Mouse (Mus musculus): ENCODE data around the gene Daam1. TPM values are rescaled to one million over a fixed set of nuclear protein-coding genes. Genes with fewer than 3 reads are reported as not detected.
A peak's percentile ranks its signal among the peaks of the same experiment; 100 is the strongest.

Daam1 gene
- polyA plus RNA-seq, 1 experiment from 2014 or later = 11.6 TPM

DNA sequence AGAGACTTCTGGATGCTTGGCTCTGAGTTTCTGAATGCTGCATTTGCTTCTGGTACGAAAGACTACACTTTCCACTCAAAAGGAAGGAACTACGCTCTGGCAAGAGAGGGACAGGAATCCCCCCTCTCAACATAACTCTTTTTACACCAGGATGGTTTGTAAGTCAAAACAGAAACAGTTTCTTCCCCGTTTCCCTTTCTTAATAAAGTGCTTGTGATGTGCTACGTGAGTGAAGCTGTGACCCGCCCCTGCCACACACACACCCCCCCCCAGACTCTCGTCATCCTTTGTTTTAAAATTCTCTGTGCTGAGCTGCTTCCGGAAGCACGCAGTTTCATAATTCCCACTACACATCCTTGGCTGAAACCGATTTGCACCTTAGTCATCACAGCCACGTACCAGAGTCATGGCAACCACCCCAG lies 183.5 kb downstream of the Daam1 start:
- Histone ChIP-seq H3K27ac (no peak overlapping the region), H3K36me3 (no peaks in the 10 kb centered on the region)
- WGBS = 79% methylated on average over 10 of the region's 10 CpGs

DNA sequence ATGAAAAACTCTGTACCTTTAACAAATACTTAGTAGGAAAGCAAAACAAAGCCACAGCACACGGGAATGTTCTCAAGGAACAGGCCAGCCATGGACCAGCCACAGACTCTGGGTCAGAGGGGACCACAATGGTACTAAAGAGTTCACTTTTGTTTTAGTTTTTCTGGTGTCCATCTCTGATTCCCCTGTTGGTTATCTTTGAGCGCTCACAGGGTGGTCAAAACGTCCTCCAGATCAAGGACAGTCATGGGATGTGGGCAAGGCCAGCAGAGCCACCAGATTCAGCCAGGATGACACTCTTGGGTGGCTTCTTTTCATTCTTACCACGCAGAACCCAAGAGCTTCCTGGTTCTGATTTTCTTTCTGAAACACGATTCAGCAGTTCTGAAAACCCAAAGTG lies 184.4 kb downstream of the Daam1 start:
- no peak for DNase-seq (ENCODE audit: low spot score)
- no peaks in the 10 kb centered on the region for H3K9me3 ChIP-seq

More for the DNA sequence above, 183.5 kb downstream of the Daam1 start:
- H3K9me3 ChIP-seq = no peaks in the 10 kb centered on the region
- no peaks in the 10 kb centered on the region for H3K4me1 ChIP-seq (replicated peaks)
- DNase-seq (ENCODE audit: low spot score) = no peak
- H3K4me3 ChIP-seq = no peak overlapping the region
- no peaks in the 10 kb centered on the region for H3K27me3 ChIP-seq (ENCODE audit: insufficient read depth, poor library complexity, severe bottlenecking)

DNA sequence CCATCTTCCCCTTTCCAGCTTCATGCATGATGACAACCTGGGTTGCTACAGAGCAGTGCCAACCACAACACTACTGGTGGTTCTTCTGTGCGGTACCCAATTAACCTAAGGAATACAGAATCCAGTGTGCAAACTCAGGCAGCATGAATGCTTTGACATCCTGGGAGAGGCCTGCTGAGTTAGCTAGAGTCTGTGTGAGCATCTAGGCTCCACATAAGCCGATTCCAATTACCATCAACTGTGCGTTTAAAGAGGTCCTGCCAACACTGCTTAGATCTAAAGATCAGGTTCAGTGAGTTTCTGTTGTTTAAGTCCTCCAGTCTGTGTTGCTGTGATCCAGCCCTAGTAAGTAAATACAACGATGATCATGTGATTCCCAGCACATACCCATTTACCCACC lies 189.4 kb downstream of the Daam1 start:
- no peaks in the 10 kb centered on the region for H3K27me3 ChIP-seq (ENCODE audit: insufficient read depth, poor library complexity, severe bottlenecking)
- 94% methylated on average over 4 of the region's 4 CpGs for WGBS
- no peak for DNase-seq (ENCODE audit: low spot score)
- H3K4me1 ChIP-seq (replicated peaks) = peaks cover 7% of the 10 kb centered on the region
- H3K9me3 ChIP-seq = no peaks in the 10 kb centered on the region
- no peaks in the 10 kb centered on the region for H3K36me3 ChIP-seq
- H3K27ac ChIP-seq = no peak overlapping the region
- H3K4me3 ChIP-seq = no peak overlapping the region

More for the DNA sequence above, 184.4 kb downstream of the Daam1 start:
- Histone ChIP-seq H3K27me3 (ENCODE audit: insufficient read depth, poor library complexity, severe bottlenecking) (no peaks in the 10 kb centered on the region), H3K4me3 (no peak overlapping the region), H3K27ac (no peak overlapping the region), H3K36me3 (no peaks in the 10 kb centered on the region), H3K4me1 (replicated peaks) (no peaks in the 10 kb centered on the region)
- 72% methylated on average over 5 of the region's 5 CpGs for WGBS

DNA sequence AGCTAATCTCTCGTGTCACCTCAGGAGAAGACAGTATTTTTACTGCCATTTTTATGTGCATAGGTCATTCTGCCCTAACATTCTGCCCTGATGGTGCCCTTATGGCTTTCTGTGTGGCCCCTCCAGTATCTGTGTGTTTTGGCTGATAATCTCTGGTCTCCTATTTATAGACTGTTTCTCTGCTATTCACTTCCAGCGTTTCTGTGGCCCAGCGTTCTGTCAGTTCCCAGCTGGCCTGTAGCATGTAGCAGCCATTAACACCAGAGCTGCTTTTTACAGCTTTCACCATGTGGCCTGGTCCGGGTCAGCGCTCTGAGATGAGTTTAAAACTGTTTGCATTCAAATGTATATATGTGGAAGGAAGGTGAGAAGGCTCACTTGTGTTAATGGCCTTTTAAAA lies 190.7 kb downstream of the Daam1 start:
- Histone ChIP-seq H3K4me1 (replicated peaks) (peaks cover 12% of the 10 kb centered on the region), H3K4me3 (no peak overlapping the region), H3K36me3 (no peaks in the 10 kb centered on the region), H3K27me3 (ENCODE audit: insufficient read depth, poor library complexity, severe bottlenecking) (no peaks in the 10 kb centered on the region), H3K27ac (no peak overlapping the region), H3K9me3 (no peaks in the 10 kb centered on the region)
- no peak for DNase-seq (ENCODE audit: low spot score)
- 80% methylated on average over 5 of the region's 5 CpGs for WGBS

DNA sequence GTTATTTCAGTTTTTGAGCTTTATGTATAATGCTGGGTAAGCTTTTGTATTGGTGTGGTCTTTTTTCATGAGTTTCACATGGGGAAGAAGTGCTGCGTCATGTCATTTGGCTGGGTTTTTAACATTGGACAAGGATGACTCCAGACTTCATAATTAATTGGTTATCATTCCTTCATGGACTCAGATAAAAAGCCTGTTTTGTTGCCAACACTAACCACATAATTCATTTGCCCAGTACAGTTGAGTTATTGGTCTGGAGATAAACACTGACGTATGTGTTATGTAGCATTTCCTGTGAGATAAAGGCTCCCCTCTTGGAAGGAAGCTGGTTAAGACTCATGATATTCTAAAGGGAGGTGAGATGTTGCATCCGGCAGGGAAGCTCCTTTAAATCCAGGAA lies 191.9 kb downstream of the Daam1 start:
- H3K9me3 ChIP-seq = no peaks in the 10 kb centered on the region
- H3K4me3 ChIP-seq = no peak overlapping the region
- H3K27me3 ChIP-seq (ENCODE audit: insufficient read depth, poor library complexity, severe bottlenecking) = no peaks in the 10 kb centered on the region
- H3K27ac ChIP-seq = no peak overlapping the region
- no peak for DNase-seq (ENCODE audit: low spot score)
- WGBS = 95% methylated on average over 3 of the region's 3 CpGs
- H3K36me3 ChIP-seq = no peaks in the 10 kb centered on the region
- peaks cover 12% of the 10 kb centered on the region for H3K4me1 ChIP-seq (replicated peaks)

DNA sequence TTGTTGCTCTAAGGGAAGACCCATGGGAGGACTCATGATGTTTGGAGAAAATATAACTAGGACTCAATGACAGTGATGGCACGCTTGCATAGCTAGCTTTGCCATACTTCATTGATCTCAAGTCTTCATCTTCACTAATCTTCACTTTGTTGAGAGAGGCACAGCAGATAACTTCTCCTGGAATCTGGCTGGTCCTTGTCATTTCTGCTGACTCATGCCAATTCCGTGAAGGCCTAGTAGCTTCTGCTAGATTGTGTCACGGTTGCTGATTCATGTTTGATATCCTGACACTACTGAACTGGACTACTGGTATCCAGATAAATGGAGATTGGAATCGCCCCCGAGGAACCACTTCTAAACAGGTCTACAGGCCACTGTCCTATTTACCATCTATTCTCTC lies 192.7 kb downstream of the Daam1 start:
- no peak for DNase-seq (ENCODE audit: low spot score)
- H3K9me3 ChIP-seq = no peaks in the 10 kb centered on the region
- H3K4me3 ChIP-seq = no peak overlapping the region
- H3K27ac ChIP-seq = no peak overlapping the region
- H3K36me3 ChIP-seq = no peaks in the 10 kb centered on the region
- H3K4me1 ChIP-seq (replicated peaks) = peaks cover 12% of the 10 kb centered on the region
- H3K27me3 ChIP-seq (ENCODE audit: insufficient read depth, poor library complexity, severe bottlenecking) = no peaks in the 10 kb centered on the region
- WGBS = 93% methylated on average over 5 of the region's 5 CpGs

DNA sequence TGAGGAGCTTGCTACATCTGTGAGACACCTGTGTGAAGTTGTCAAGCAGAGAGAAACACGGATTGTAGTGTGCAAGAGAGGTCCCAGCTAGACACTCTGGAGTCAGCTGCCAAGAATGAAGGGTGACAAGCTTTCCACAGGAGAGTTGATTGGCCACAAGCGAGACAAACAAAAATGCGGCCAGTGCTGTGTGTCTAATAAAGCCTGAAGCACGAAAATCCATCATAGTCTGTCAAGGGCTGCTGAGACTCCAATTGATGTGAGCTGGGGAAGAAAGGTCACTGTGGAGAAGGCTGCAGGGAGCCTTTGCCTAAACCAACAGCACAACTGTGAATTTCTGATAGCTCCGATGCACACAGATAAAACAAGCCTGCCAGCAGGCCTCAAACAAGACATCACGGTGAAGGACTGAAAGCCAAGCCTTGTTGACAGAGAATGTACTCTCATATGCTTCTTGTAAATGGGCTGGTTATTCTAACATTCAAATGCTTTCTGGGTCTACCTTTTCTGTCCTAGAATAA lies 194.5 kb downstream of the Daam1 start:
- Histone ChIP-seq H3K4me3 (no peak overlapping the region), H3K36me3 (no peaks in the 10 kb centered on the region), H3K4me1 (replicated peaks) (peaks cover 12% of the 10 kb centered on the region), H3K9me3 (no peaks in the 10 kb centered on the region), H3K27me3 (ENCODE audit: insufficient read depth, poor library complexity, severe bottlenecking) (no peaks in the 10 kb centered on the region), H3K27ac (no peak overlapping the region)
- DNase-seq (ENCODE audit: low spot score) = peak; percentile 33
- 26% methylated on average over 6 of the region's 6 CpGs for WGBS

DNA sequence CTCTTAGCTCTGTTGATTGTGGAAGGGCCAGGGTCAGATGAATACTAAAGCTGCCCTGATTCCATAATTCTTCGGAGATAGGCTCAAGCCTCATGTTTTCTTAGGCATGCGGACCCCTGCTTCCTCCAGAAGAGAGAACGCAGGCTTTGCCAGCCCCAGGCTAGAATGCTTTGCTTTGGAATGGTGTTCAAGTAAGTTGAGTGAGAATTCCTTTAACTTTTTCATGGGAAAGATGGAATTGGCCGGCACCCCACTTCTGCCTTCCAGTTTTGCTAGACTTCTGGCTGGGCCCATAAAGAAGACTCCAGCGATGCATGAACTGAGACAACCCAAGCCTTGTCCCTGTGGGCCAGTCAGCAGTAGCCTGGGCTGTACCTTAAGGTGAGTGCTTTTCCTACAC lies 200.3 kb downstream of the Daam1 start:
- Histone ChIP-seq H3K9me3 (no peaks in the 10 kb centered on the region), H3K4me3 (no peak overlapping the region), H3K36me3 (no peaks in the 10 kb centered on the region), H3K4me1 (replicated peaks) (no peaks in the 10 kb centered on the region; the same call in 1 of the 2 replicates), H3K27me3 (ENCODE audit: insufficient read depth, poor library complexity, severe bottlenecking) (no peaks in the 10 kb centered on the region), H3K27ac (no peak overlapping the region)
- DNase-seq (ENCODE audit: low spot score) = no peak
- 89% methylated on average over 5 of the region's 5 CpGs for WGBS

DNA sequence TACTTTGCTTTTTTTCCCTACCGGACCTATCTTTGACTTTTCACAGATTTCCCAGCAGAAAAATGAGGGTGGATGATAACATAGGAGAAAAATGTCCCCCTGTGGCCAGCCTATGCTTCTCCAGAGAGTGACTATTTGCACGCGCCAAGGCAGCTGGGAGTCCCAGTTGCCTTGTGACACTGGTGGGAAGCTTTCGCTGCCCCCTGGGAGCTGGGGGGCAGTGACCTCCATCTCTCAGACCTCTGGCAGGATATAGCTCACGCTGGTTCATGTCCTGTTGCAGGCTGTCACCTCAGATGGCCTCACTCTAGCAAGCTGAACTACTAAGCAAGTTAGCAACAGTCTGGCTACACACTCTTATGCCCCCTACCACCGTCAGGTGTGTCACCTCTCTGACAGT lies 200.9 kb downstream of the Daam1 start:
- Histone ChIP-seq H3K4me3 (no peak overlapping the region), H3K4me1 (replicated peaks) (no peaks in the 10 kb centered on the region), H3K27me3 (ENCODE audit: insufficient read depth, poor library complexity, severe bottlenecking) (no peaks in the 10 kb centered on the region), H3K36me3 (no peaks in the 10 kb centered on the region), H3K9me3 (no peaks in the 10 kb centered on the region), H3K27ac (no peak overlapping the region)
- WGBS = 84% methylated on average over 6 of the region's 6 CpGs
- DNase-seq (ENCODE audit: low spot score) = no peak

DNA sequence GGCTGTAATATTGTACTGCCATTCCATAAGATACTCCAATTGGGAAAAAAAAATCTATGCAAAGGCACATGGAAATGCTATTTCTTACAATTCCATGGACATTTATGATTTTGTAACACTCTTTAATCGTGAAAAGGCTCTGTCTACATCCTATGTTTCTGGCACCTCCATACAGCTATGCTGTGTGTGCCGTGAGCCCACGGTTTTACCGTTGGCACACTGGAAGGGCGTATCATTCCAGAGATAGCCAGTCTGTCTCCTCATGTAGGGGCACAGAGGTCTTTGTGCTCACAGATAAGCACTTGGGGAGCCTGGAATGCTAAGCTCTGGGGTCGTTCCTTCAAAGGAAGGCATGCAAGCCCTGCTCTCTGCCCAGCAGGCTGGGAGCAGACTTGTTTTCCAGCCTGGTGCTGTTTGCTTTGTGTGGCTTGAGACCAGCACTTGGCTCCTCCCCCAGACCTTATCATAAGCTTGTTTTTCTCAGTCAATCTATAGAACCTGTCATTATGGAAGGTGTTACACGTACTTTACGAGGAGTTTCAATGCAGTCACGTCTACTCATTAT lies 205.3 kb downstream of the Daam1 start:
- no peaks in the 10 kb centered on the region for H3K36me3 ChIP-seq
- WGBS = 75% methylated on average over 9 of the region's 9 CpGs
- H3K9me3 ChIP-seq = no peaks in the 10 kb centered on the region

DNA sequence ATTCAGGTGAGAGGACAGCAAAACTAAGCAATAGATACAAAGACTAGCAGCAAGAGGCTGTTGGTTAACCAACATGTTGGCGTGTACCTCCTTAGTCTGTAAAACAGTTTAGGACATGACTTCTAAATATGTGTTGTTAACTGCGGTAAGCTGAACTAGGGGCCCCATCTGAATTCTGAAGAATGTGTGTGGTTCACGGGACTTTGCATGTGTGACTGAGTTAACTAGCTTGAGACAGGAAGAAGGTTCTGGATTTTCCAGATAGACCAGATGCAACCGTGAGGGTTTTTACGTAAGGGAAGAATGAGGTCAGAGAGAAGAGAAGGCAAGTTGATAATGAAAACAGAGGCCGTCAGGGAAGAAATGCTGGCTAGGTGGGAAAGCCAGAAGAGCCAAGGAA lies 206.2 kb downstream of the Daam1 start:
- Histone ChIP-seq H3K4me3 (no peak overlapping the region), H3K27me3 (ENCODE audit: insufficient read depth, poor library complexity, severe bottlenecking) (no peaks in the 10 kb centered on the region), H3K9me3 (no peaks in the 10 kb centered on the region), H3K4me1 (replicated peaks) (0 out of 2 replicates have a peak, but pooled peaks cover 6% of the 10 kb centered on the region), H3K36me3 (no peaks in the 10 kb centered on the region), H3K27ac (no peak overlapping the region)
- no peak for DNase-seq (ENCODE audit: low spot score)
- 87% methylated on average over 6 of the region's 6 CpGs for WGBS

More for the DNA sequence above, 205.3 kb downstream of the Daam1 start:
- Histone ChIP-seq H3K27me3 (ENCODE audit: insufficient read depth, poor library complexity, severe bottlenecking) (no peaks in the 10 kb centered on the region), H3K27ac (no peak overlapping the region), H3K4me3 (no peak overlapping the region), H3K4me1 (replicated peaks) (0 out of 2 replicates have a peak, but pooled peaks cover 6% of the 10 kb centered on the region)
- DNase-seq (ENCODE audit: low spot score) = no peak

DNA sequence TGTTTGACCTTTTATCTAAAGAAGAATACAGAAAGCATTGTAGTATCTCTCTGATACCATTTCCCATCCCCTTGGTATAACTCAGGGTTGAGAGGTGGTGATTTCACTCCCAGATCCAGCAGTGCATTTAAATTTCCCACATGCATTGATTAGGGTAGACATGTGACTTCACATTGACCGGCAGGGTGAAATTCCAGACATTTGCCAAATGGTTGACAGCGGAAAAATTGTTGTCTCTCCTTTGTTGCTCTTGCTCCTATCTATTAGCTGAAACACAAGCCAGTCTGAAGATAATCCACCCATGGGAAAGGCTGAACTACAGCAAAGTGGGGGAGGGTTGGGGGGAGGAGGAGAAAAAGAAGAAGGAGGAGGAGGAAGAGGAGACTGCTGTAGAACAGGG lies 208.0 kb downstream of the Daam1 start:
- Histone ChIP-seq H3K27ac (no peak overlapping the region), H3K27me3 (ENCODE audit: insufficient read depth, poor library complexity, severe bottlenecking) (no peaks in the 10 kb centered on the region), H3K9me3 (no peaks in the 10 kb centered on the region), H3K4me3 (no peak overlapping the region), H3K36me3 (no peaks in the 10 kb centered on the region), H3K4me1 (replicated peaks) (0 out of 2 replicates have a peak, but pooled peaks cover 6% of the 10 kb centered on the region)
- DNase-seq (ENCODE audit: low spot score) = no peak
- WGBS = 59% methylated on average over 2 of the region's 2 CpGs

DNA sequence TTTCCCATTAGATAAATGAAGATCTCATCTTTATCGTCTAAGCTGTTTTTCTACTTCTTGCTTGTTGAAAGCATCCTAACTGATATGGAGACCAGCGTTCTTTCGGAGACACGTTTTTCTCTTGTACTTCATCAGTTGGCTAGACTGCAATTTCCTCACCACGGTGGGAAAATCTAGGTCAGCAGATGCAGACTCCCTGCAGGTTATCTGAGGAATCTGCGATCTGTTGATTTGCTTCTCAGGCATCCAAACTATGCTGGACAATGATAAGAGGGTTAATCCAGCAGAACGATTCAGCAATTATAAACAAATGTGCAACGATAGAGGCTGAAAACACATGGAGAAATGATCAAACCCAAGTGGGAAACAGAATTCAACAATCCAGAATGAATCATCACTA lies 208.6 kb downstream of the Daam1 start:
- Histone ChIP-seq H3K4me3 (no peak overlapping the region), H3K4me1 (replicated peaks) (0 out of 2 replicates have a peak, but pooled peaks cover 6% of the 10 kb centered on the region), H3K9me3 (no peaks in the 10 kb centered on the region), H3K36me3 (no peaks in the 10 kb centered on the region), H3K27me3 (ENCODE audit: insufficient read depth, poor library complexity, severe bottlenecking) (no peaks in the 10 kb centered on the region), H3K27ac (no peak overlapping the region)
- DNase-seq (ENCODE audit: low spot score) = no peak
- WGBS = 78% methylated on average over 8 of the region's 8 CpGs

DNA sequence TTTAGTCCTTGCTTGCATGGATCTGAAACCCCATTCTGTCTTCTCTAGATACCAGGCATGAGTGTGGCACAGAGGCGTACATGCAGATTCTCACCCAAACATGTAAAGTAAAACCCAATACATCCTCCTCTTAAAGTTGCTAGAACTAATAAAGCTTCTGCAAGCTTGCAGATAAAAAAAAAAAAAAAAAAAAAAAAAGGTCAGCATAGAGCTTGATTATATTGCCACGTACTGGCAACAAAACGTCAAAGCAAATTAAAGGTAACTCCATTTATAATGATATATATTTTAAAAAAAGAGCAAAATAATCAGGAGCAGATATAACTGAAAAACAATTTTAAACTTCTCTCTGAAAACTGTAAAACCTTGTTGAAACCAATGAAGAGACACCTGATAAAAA lies 210.4 kb downstream of the Daam1 start:
- Histone ChIP-seq H3K4me3 (no peak overlapping the region), H3K27me3 (ENCODE audit: insufficient read depth, poor library complexity, severe bottlenecking) (no peaks in the 10 kb centered on the region), H3K4me1 (replicated peaks) (0 out of 2 replicates have a peak, but pooled peaks cover 6% of the 10 kb centered on the region), H3K9me3 (no peaks in the 10 kb centered on the region), H3K27ac (no peak overlapping the region), H3K36me3 (no peaks in the 10 kb centered on the region)
- DNase-seq (ENCODE audit: low spot score) = no peak
- 98% methylated on average over 3 of the region's 3 CpGs for WGBS

Data from hindbrain, embryonic 10.5 days (tissue).